Mouse (Mus musculus): ENCODE data around the gene E2f2. TPM values are rescaled to one million over a fixed set of nuclear protein-coding genes. Genes with fewer than 3 reads are reported as not detected.

E2f2 gene
- total RNA-seq (2023) = 86.8 and 107 TPM in 2 replicates

DNA sequence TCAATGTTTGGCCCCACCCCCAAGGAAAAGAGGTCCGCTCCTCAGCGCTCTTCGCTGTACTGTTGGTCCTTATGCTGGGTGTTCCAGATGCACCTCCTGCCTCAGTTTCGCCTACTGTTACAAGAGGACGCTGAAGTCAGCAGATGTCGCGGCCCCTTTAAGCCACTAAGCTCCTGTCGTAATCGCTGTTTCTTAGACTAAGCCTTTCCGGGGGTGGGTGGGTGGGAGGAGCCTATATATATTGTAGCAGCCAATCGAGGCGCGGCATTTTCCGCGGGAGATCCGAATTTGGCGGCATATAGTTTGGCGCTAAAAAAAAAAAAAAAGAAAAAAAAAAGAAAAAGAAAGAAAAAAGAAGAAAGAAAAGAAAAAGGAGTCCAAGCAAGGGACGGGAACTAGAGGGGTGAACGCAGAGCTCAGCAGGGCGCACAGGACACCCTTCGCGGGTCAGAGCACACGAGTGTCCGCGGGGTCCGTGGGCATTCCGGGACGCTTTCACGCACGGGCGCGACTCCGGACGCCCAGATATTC, at the start of gene E2f2:
Gene E2f2 (plus strand): TSS at position 384 of the 531 bp plus-strand sequence.

DNA sequence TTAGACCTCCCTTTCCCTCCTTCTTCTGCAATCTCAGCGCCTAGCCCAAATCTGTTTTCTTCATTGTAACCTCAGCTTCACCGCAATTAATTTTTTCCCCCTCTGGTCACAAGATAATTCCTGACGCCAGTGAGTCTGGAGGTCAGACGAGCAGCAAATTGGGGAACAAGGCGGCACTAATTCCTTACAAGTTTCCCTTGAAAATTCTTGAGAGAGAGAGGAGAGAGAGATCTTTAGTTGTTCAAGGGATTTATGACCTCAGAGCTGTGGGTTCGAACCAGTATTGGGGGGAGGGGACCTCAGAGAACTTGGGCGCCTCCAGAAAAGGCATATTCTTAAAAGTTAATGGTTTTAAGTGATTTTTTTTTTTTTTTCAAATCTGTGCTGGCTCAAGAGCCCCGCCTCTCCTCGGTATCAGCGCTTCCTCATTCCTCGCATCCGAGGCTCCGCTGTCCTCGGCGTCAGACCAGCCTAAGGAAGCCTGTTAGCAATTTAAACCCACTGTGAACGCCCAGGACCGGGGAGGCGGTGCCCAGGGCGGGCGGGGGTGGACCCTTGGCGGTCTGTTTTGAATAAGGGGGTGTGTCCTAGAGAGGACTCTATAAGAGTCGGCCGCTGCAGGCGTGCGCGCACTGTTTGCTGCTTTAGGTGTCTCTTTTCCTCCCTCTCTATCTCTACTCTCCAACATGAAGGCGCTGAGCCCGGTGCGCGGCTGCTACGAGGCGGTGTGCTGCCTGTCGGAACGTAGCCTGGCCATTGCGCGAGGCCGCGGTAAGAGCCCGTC, 28.8 kb upstream of the E2f2 start, which contains the start of gene Id3:
Gene Id3 (plus strand): TSS at position 305 of the 784 bp plus-strand sequence.

DNA sequence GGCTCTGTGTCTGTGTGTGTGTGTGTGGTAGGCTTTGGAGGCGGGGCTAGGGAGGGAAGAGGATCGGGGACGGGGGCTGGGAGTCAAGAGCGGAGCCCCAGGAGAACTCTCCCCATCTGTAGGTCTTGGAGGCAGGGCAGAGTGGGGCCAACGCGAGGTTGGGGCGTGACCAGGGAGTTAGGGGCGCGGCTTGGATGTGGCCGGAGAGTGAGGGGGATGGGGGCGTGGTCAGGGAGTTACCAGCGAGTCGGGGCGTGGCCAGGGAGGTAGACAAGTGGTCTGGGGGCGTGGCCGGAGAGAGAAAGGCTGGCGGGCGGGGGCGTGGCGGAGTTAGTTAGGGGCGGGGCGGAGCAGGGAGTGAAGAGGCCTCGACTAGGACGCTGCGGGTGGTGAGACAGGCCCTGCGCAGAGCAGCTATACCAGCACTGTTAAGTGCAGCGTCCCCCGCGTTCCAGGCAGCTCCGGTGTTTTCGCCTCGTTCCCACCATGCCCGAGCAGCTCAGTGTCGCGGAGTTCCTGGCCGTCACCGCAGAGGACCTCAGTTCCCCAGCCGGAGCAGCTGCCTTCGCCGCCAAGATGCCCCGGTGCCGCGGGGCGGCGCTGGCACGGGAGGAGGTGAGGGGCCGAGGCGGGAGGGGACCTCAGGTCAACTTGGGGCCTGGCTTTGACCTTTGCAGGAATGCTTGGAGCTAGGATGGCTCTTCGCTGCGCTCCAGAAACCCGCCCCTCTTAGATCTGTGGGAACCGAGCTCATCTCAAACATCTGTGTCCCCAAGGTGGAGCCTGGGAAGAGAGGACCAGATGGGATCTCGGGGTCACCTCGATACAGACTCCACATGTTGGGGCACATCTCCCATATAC, 34.1 kb downstream of the E2f2 start, which contains the start of gene Asap3:
Gene Asap3 (plus strand): TSS at position 333 of the 861 bp plus-strand sequence.

Other genes starting within 250 kb of the E2f2 start
- gene Hmgcl, start 225.9 kb upstream of the E2f2 start, total RNA-seq (2023) = 54.9 and 66.8 TPM in 2 replicates
- gene Gale, start 208.7 kb upstream of the E2f2 start, total RNA-seq (2023) = 18.3 and 18.8 TPM in 2 replicates
- gene Lypla2, start 199.8 kb upstream of the E2f2 start, total RNA-seq (2023) = 98.8 and 101 TPM in 2 replicates
- 23.4 and 26.2 TPM in 2 replicates for gene Pithd1, start 185.1 kb upstream of the E2f2 start, total RNA-seq (2023)
- gene Eloa, start 150.6 kb upstream of the E2f2 start, total RNA-seq (2023) = 85.6 and 88.9 TPM in 2 replicates
- 242 and 261 TPM in 2 replicates for gene Rpl11, start 119.0 kb upstream of the E2f2 start, total RNA-seq (2023)
- 10.6 and 11.5 TPM in 2 replicates for gene Id3, start 28.9 kb upstream of the E2f2 start, total RNA-seq (2023)
- 0.16 TPM in 1 of 2 replicates, not detected in the other for gene Asap3, start 34.0 kb downstream of the E2f2 start, total RNA-seq (2023)
- gene Tcea3, start 75.3 kb downstream of the E2f2 start, total RNA-seq (2023) = 0.88 and 3.2 TPM in 2 replicates
- 5.2 and 10.1 TPM in 2 replicates for gene Zfp46, start 112.3 kb downstream of the E2f2 start, total RNA-seq (2023)
- gene Hnrnpr, start 138.5 kb downstream of the E2f2 start, total RNA-seq (2023) = 32.9 and 48.1 TPM in 2 replicates